Comparison of ENCODE assay signal across 7 mouse cellular contexts in the genomic region with DNA sequence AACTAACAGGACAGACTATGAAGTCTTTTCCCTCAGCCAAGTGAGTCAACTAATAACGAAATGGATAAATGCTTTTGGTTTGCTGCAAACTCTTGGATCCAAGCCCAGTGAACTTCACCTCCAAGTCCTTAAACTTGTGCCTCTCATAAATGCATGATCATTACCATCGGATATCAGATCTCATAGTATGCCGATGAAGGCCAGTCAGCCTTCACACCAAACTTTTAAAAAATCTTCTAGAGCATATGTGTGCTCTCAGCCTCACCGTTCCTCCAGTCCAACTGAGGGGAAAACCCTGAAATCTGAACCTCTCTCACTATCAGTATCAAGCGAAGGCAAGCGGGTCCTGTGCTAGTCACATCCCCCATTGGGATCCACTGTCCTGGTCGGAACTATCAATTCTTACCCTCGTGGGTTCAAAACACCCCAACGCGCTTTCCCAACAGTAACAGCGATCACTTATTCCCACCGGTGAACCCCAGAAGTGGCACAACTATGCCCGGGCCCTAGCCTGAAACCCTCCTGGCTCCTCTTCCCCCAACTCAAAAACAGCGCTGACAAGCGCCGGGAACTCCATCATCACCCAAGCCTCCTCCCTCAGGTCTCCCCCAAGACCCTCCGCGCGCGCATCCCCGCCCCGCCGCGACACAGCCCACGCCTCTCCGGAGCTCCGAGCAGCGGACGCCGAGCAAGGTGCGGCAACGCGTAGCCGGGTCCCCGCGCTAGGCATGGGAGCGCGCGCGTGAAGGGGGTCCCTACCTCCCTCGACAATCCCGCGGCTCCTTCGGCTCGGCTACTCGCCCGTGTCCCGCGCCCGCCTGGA. TPM values are rescaled to one million over a fixed set of nuclear protein-coding genes. Genes with fewer than 3 reads are reported as not detected.
A peak's percentile ranks its signal among the peaks of the same experiment; 100 is the strongest.
DNase-seq lines count a peak whose midpoint lies in the region; ATAC-seq and TF ChIP-seq lines count a peak whose summit lies in the region.

No protein-coding gene starts in this region.

- DNase-seq in spleen, adult 2 months (ENCODE audit: low read depth in 1 of 2, low spot score in 2 of 2): peak in 1 of 2 experiments; percentile 5
- DNase-seq in spleen, adult 12 weeks (ENCODE audit: low spot score): no peak
- peak; percentile 9 for DNase-seq in adrenal gland, postnatal 25 days
- no peak for DNase-seq in forebrain, embryonic 11.5 days (ENCODE audit: low spot score)
- peak; percentile 20 for DNase-seq in lung, postnatal 14 days

- no peaks in the 10 kb centered on the region for H3K27me3 ChIP-seq in spleen, adult 2 months (ENCODE audit: control insufficient read depth, insufficient read depth, low read length)
- H3K27me3 ChIP-seq in forebrain, embryonic 11.5 days (ENCODE audit: control insufficient read depth, insufficient read depth, low read length): no peaks in the 10 kb centered on the region
- H3K27me3 ChIP-seq in intestine, postnatal 0 days (replicated peaks; ENCODE audit: control insufficient read depth, insufficient read depth, low read length): no peaks in the 10 kb centered on the region
- no peaks in the 10 kb centered on the region for H3K27me3 ChIP-seq in stomach, embryonic 16.5 days (ENCODE audit: control insufficient read depth, insufficient read depth, low read length)

- peaks cover 6% of the 10 kb centered on the region for H3K4me1 ChIP-seq in spleen, adult 2 months (ENCODE audit: control insufficient read depth, insufficient read depth, insufficient read length)
- H3K4me1 ChIP-seq in forebrain, embryonic 11.5 days (replicated peaks; ENCODE audit: control insufficient read depth, insufficient read depth, low read length): no peaks in the 10 kb centered on the region; the same call in 1 of the 2 replicates
- H3K4me1 ChIP-seq in intestine, postnatal 0 days (replicated peaks; ENCODE audit: control insufficient read depth, insufficient read depth, low read length): peaks cover 3% of the 10 kb centered on the region; the same call in 1 of the 2 replicates
- peaks cover 7% of the 10 kb centered on the region; the same call in 1 of the 2 replicates for H3K4me1 ChIP-seq in stomach, embryonic 16.5 days (ENCODE audit: control insufficient read depth, insufficient read depth, low read length)

- peak overlapping the region; percentile 82 for H3K4me2 ChIP-seq in forebrain, embryonic 11.5 days (ENCODE audit: low read depth, low read length, severe bottlenecking)
- H3K4me2 ChIP-seq in intestine, postnatal 0 days (replicated peaks; ENCODE audit: low read depth): peak overlapping the region; percentile 83
- H3K4me2 ChIP-seq in stomach, embryonic 16.5 days (ENCODE audit: low read depth, low read length): peak overlapping the region; percentile 68

- H3K9ac ChIP-seq in forebrain, embryonic 11.5 days (ENCODE audit: low read length): peak overlapping the region; percentile 77
- H3K9ac ChIP-seq in intestine, postnatal 0 days (ENCODE audit: low read depth, low read length): peak overlapping the region; percentile 78
- H3K9ac ChIP-seq in stomach, embryonic 16.5 days (ENCODE audit: low read length): peak overlapping the region; percentile 92

- TF ChIP-seq CTCF in spleen, adult 2 months (IDR thresholded peaks at IDR 0.05; ENCODE audit: extremely low read depth, insufficient read depth, insufficient read length, insufficient replicate concordance): no peak
- TF ChIP-seq CTCF in intestine, postnatal 0 days (IDR thresholded peaks at IDR 0.05; ENCODE audit: low read depth): no peak

- H3K27ac ChIP-seq in spleen, adult 2 months (ENCODE audit: insufficient read depth, low read length): peak overlapping the region; percentile 71
- H3K27ac ChIP-seq in forebrain, embryonic 11.5 days (ENCODE audit: low read depth, low read length): peak overlapping the region; percentile 41; the same call in 1 of the 2 replicates
- H3K27ac ChIP-seq in intestine, postnatal 0 days (ENCODE audit: low read depth, low read length): peak overlapping the region; percentile 84
- peak overlapping the region; percentile 91 for H3K27ac ChIP-seq in stomach, embryonic 16.5 days (ENCODE audit: low read length)

- peak; percentile 85 for ATAC-seq in forebrain, embryonic 11.5 days (replicated peaks; ENCODE audit: low FRiP score)
- ATAC-seq in intestine, postnatal 0 days: peak; percentile 62
- peak; percentile 0 for ATAC-seq in stomach, embryonic 16.5 days (ENCODE audit: insufficient read depth, low FRiP score)

- 2% methylated on average over 50 of the region's 50 CpGs for WGBS in spleen, adult 2 months
- 2% methylated on average over 50 of the region's 50 CpGs for WGBS in forebrain, embryonic 11.5 days
- WGBS in intestine, postnatal 0 days: under 1% methylated on average over 50 of the region's 50 CpGs
- under 1% methylated on average over 50 of the region's 50 CpGs for WGBS in stomach, embryonic 16.5 days

- H3K36me3 ChIP-seq in spleen, adult 2 months (ENCODE audit: control insufficient read depth, insufficient read depth, low read length): no peaks in the 10 kb centered on the region
- H3K36me3 ChIP-seq in forebrain, embryonic 11.5 days (ENCODE audit: control insufficient read depth, insufficient read depth, low read length): no peaks in the 10 kb centered on the region
- H3K36me3 ChIP-seq in intestine, postnatal 0 days (ENCODE audit: control insufficient read depth, insufficient read depth): no peaks in the 10 kb centered on the region
- no peaks in the 10 kb centered on the region for H3K36me3 ChIP-seq in stomach, embryonic 16.5 days (ENCODE audit: control insufficient read depth, insufficient read depth, low read length)

- H3K4me3 ChIP-seq in spleen, adult 2 months (ENCODE audit: extremely low read depth, insufficient read depth, insufficient read length): peak overlapping the region; percentile 74
- H3K4me3 ChIP-seq in forebrain, embryonic 11.5 days (ENCODE audit: low read depth, low read length): peak overlapping the region; percentile 83
- peak overlapping the region; percentile 90 for H3K4me3 ChIP-seq in intestine, postnatal 0 days (ENCODE audit: low read depth, low read length)
- peak overlapping the region; percentile 94 for H3K4me3 ChIP-seq in stomach, embryonic 16.5 days (replicated peaks; ENCODE audit: low read length)

- no peak for TF ChIP-seq POLR2A in spleen, adult 2 months (IDR thresholded peaks at IDR 0.05; ENCODE audit: low read depth, low read length)

- H3K9me3 ChIP-seq in forebrain, embryonic 11.5 days (ENCODE audit: control insufficient read depth, low read length): no peaks in the 10 kb centered on the region
- no peaks in the 10 kb centered on the region for H3K9me3 ChIP-seq in intestine, postnatal 0 days (ENCODE audit: control insufficient read depth)
- H3K9me3 ChIP-seq in stomach, embryonic 16.5 days (replicated peaks; ENCODE audit: control insufficient read depth, low read length): no peaks in the 10 kb centered on the region

RNA-seq across cellular contexts. Expression of a gene that starts 0.6 kb away (rescaled TPM):
- 6.8 TPM in 2 replicates for polyA plus RNA-seq in spleen, adult 2 months (2012; rRNA removed)
- 45.6 and 47.1 TPM in 2 replicates for total RNA-seq in adrenal gland, postnatal 25 days (2021)
- polyA plus RNA-seq in forebrain, embryonic 11.5 days (2014; fragmentation: Nextera tagmentation; extraction: Ambion mirVana): 59.2 and 65.7 TPM in 2 replicates
- 22.3 TPM in 2 replicates for polyA plus RNA-seq in intestine, postnatal 0 days (2015; fragmentation: Nextera tagmentation; extraction: Ambion mirVana)
- polyA plus RNA-seq in stomach, embryonic 16.5 days (2015; fragmentation: Nextera tagmentation; extraction: Ambion mirVana): 58.9 and 64.0 TPM in 2 replicates

RNA-seq across cellular contexts. Expression of a gene that starts 41.0 kb away (rescaled TPM):
- 8.6 and 9.1 TPM in 2 replicates for polyA plus RNA-seq in spleen, adult 2 months (2012; rRNA removed)
- total RNA-seq in adrenal gland, postnatal 25 days (2021): 65.0 and 68.4 TPM in 2 replicates
- 16.7 TPM in 2 replicates for polyA plus RNA-seq in forebrain, embryonic 11.5 days (2014; fragmentation: Nextera tagmentation; extraction: Ambion mirVana)
- 5.4 and 5.8 TPM in 2 replicates for polyA plus RNA-seq in intestine, postnatal 0 days (2015; fragmentation: Nextera tagmentation; extraction: Ambion mirVana)
- 7.3 and 7.8 TPM in 2 replicates for polyA plus RNA-seq in stomach, embryonic 16.5 days (2015; fragmentation: Nextera tagmentation; extraction: Ambion mirVana)

RNA-seq across cellular contexts. Expression of a gene that starts 58.3 kb away (rescaled TPM):
- 0.36 TPM in 1 of 2 replicates, not detected in the other for polyA plus RNA-seq in spleen, adult 2 months (2012; rRNA removed)
- total RNA-seq in adrenal gland, postnatal 25 days (2021): not detected in 2 replicates
- 0.07 TPM in 1 of 2 replicates, not detected in the other for polyA plus RNA-seq in forebrain, embryonic 11.5 days (2014; fragmentation: Nextera tagmentation; extraction: Ambion mirVana)
- not detected in 2 replicates for polyA plus RNA-seq in intestine, postnatal 0 days (2015; fragmentation: Nextera tagmentation; extraction: Ambion mirVana)
- polyA plus RNA-seq in stomach, embryonic 16.5 days (2015; fragmentation: Nextera tagmentation; extraction: Ambion mirVana): not detected in 2 replicates

Comparison
In these comparisons a context has a peak if more than half of its experiments do, and no peak if none do; other contexts are left out.
1. DNase-seq: peak in adrenal gland, postnatal 25 days (single experiment) and lung, postnatal 14 days (single experiment); none in spleen, adult 12 weeks (single experiment) and forebrain, embryonic 11.5 days (single experiment).
2. H3K27ac ChIP-seq: peak in every context shown above with its lines; median percentile 91 in stomach, embryonic 16.5 days; 84 in intestine, postnatal 0 days; 71 in spleen, adult 2 months; 41 in forebrain, embryonic 11.5 days.
3. ATAC-seq: peak in every context shown above with its lines; median percentile 85 in forebrain, embryonic 11.5 days; 62 in intestine, postnatal 0 days; 0 in stomach, embryonic 16.5 days.
4. Peak in every context shown above with its lines, with median percentiles within 50 percentile points of each other: H3K4me3 ChIP-seq, H3K4me2 ChIP-seq and H3K9ac ChIP-seq.